8 mouse cellular contexts compared by ENCODE assay signal in the genomic region with DNA sequence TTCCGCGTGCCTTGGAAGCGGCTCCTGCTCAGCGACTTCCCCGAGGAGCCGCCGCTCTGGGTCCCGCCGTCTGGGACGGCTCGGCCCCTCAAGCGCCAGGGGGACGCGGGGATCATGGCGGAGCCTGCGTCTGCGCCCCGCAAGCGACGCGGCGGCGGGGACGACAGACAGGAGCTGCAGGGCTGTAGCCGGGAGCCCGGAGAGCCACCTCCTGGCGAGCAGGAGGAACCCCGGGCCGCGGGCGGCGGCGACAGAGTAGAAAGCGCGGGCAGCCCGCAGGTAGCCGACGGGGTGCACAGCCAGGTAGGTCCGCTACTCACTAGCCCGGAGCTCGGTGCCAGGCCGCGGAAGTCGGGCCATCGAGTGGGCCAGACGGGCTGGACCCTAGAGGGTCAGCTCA. TPM values are rescaled to one million over a fixed set of nuclear protein-coding genes. Genes with fewer than 3 reads are reported as not detected.
DNase-seq lines count a peak whose midpoint lies in the region; ATAC-seq lines count a peak whose summit lies in the region.
"Not testable (repeated sequence)": the region's sequence is repeated elsewhere in the genome, so short reads cannot be mapped to it uniquely, and the experiment has no call there.

No protein-coding gene starts in this region.

- not testable (repeated sequence) for H3K36me3 ChIP-seq in intestine, embryonic 15.5 days
- peaks cover 20% of the 10 kb centered on the region for H3K36me3 ChIP-seq in limb, embryonic 10.5 days

- peak overlapping the region; percentile 99; the same call in 1 of the 2 replicates for H3K27ac ChIP-seq in intestine, embryonic 15.5 days
- H3K27ac ChIP-seq in limb, embryonic 10.5 days: peak overlapping the region; percentile 93

- 1% methylated on average over 45 of the region's 46 CpGs for WGBS in intestine, embryonic 15.5 days
- WGBS in limb, embryonic 10.5 days: under 1% methylated on average over 46 of the region's 46 CpGs

- H3K4me2 ChIP-seq in intestine, embryonic 15.5 days (replicated peaks): peak overlapping the region; percentile 78

- H3K9ac ChIP-seq in intestine, embryonic 15.5 days: peak overlapping the region; percentile 89

- H3K9me3 ChIP-seq in intestine, embryonic 15.5 days; limb, embryonic 10.5 days (replicated peaks): not testable (repeated sequence)

- peak; percentile 65 for ATAC-seq in intestine, embryonic 15.5 days

- H3K4me1 ChIP-seq in intestine, embryonic 15.5 days (replicated peaks): peaks cover 11% of the 10 kb centered on the region
- H3K4me1 ChIP-seq in limb, embryonic 10.5 days: peaks cover 19% of the 10 kb centered on the region

- not testable (repeated sequence) for H3K27me3 ChIP-seq in intestine, embryonic 15.5 days (replicated peaks); limb, embryonic 10.5 days (ENCODE audit: low read depth, poor library complexity, severe bottlenecking)

- DNase-seq in ZHBTc4 (ENCODE audit: low read depth, low spot score): peak; percentile 56
- DNase-seq in embryo, embryonic 10 days (ENCODE audit: low spot score): peak; percentile 9
- peak; percentile 42 for DNase-seq in gastrocnemius, postnatal 25 days
- DNase-seq in limb, embryonic 10.5 days (ENCODE audit: low spot score): peak; percentile 65
- peak; percentile 38 for DNase-seq in mesoderm, embryonic 11.5 days (ENCODE audit: low read depth, low spot score)
- DNase-seq in right cerebral cortex, postnatal 25 days: peak; percentile 53
- DNase-seq in urinary bladder, postnatal 14 days (ENCODE audit: low spot score): peak; percentile 46

- peak overlapping the region; percentile 91 for H3K4me3 ChIP-seq in intestine, embryonic 15.5 days (replicated peaks)
- peak overlapping the region; percentile 94 for H3K4me3 ChIP-seq in limb, embryonic 10.5 days

RNA-seq across cellular contexts. Expression of gene D030056L22Rik, which starts 0.4 kb away (rescaled TPM):
- total RNA-seq in gastrocnemius, postnatal 25 days (2021): 1 to 10 TPM; 3.5 to 3.6 TPM
- polyA plus RNA-seq in intestine, embryonic 15.5 days (2015; fragmentation: Nextera tagmentation; extraction: Ambion mirVana): 26.4 and 30.8 TPM in 2 replicates
- 26.7 and 26.8 TPM in 2 replicates for polyA plus RNA-seq in limb, embryonic 10.5 days (2016; fragmentation: Nextera tagmentation; extraction: Ambion mirVana)

RNA-seq across cellular contexts. Expression of gene Trpm6, which starts 36.4 kb away (rescaled TPM):
- under 1 TPM; 0.11 to 0.15 TPM for total RNA-seq in gastrocnemius, postnatal 25 days (2021)
- polyA plus RNA-seq in intestine, embryonic 15.5 days (2015; fragmentation: Nextera tagmentation; extraction: Ambion mirVana): 0.04 and 0.14 TPM in 2 replicates
- 0.23 and 0.73 TPM in 2 replicates for polyA plus RNA-seq in limb, embryonic 10.5 days (2016; fragmentation: Nextera tagmentation; extraction: Ambion mirVana)

RNA-seq across cellular contexts. Expression of gene Carnmt1, which starts 42.8 kb away (rescaled TPM):
- total RNA-seq in gastrocnemius, postnatal 25 days (2021): 100 to 1,000 TPM in 1 of 2 experiments, 10 to 100 TPM in 1; 93.9 to 131 TPM
- 21.2 and 24.0 TPM in 2 replicates for polyA plus RNA-seq in intestine, embryonic 15.5 days (2015; fragmentation: Nextera tagmentation; extraction: Ambion mirVana)
- polyA plus RNA-seq in limb, embryonic 10.5 days (2016; fragmentation: Nextera tagmentation; extraction: Ambion mirVana): 30.4 and 33.3 TPM in 2 replicates

Comparison
In these comparisons a context has a peak if more than half of its experiments do, and no peak if none do; other contexts are left out.
1. Peak in every context shown above with its lines: DNase-seq, ATAC-seq, H3K4me3 ChIP-seq and H3K27ac ChIP-seq.
2. DNase-seq: peak in every context shown above with its lines; median percentile 65 in limb, embryonic 10.5 days; 56 in ZHBTc4; 53 in right cerebral cortex, postnatal 25 days; 46 in urinary bladder, postnatal 14 days; 42 in gastrocnemius, postnatal 25 days; 38 in mesoderm, embryonic 11.5 days; 9 in embryo, embryonic 10 days.